Mouse (Mus musculus) Patski (cell line): ENCODE measurements around the gene March5. TPM values are rescaled to one million over a fixed set of nuclear protein-coding genes. Genes with fewer than 3 reads are reported as not detected.
A peak's percentile ranks its signal among the peaks of the same experiment; 100 is the strongest.

Source experiments
- ATAC-seq: fragments of 100-300 bp; one replicate; pipeline ENCODE4 v1.8.0; 2021
- CTCF ChIA-PET: fragments of 350-600 bp; sonication (Branson Sonifier 250); formaldehyde crosslinking; loops from one replicate; lab custom pipeline; 2022; ENCODE audit warnings: inconsistent platforms; lab: Charles Lee
- POLR2A ChIA-PET: fragments of 350-600 bp; sonication (Branson Sonifier 250); formaldehyde crosslinking; loops from one replicate; lab custom pipeline; 2022; ENCODE audit warnings: antibody characterized with exemption, inconsistent platforms; lab: Charles Lee
- DNase-seq: peaks from one replicate; pipeline ENCODE4 v3.0.0-alpha.2; 2011; ENCODE audit warnings: low read depth, low spot score
- H3K27me3 ChIP-seq: fragments of 371-371 bp; one replicate; pipeline ENCODE4 v1.5.1; 2021
- CTCF ChIP-seq: fragments of 100-300 bp; IDR thresholded peaks from one replicate; pipeline ENCODE4 v1.5.1; 2021
- in situ Hi-C: fragments of 300-500 bp; cut with MboI; formaldehyde crosslinking; loops from 3 replicates; pipeline ENCODE4 v1.11.1; 2018; ENCODE audit warnings: low pct_unique_long_range_greater_than_20kb, mixed read lengths
- polyA plus RNA-seq: library from polyadenylated mRNA; unstranded; gene quantifications from one replicate; pipeline ENCODE4 v1.2.3, GENCODE M21; 2021

The March5 gene
- 121 TPM for polyA plus RNA-seq

GRCm38 (mm10) chr19:37207303-37208175, at the start of gene March5:
Gene March5, plus strand, starts transcription at chr19:37207543.
- ChIA-PET POLR2A (interaction anchor here (0.8 to 2.0 kb wide), 3 partner anchors 14 to 32 kb away, joined by 3 to 7 read pairs (median 4); no protein-coding TSS in a partner anchor), CTCF (interaction anchor here (0.6 to 1.2 kb wide), 2 partner anchors 153 to 181 kb away, joined by 3 read pairs; no protein-coding TSS in a partner anchor)
- H3K27me3 ChIP-seq, result no peaks in the 10 kb centered on the region
- TF ChIP-seq CTCF, result peak; percentile 45
- ATAC-seq, result peak; percentile 89
- in situ Hi-C loops, result no loop called here
- DNase-seq, result peak; percentile 39

GRCm38 (mm10) chr19:37172096-37172495, 35.2 kb upstream of the March5 start:
- ATAC-seq (no peak), DNase-seq (no peak)
- ChIA-PET CTCF (interaction anchor here (1.0 to 1.6 kb wide), 2 partner anchors 115 to 120 kb away, joined by 4 read pairs; no protein-coding TSS in a partner anchor), POLR2A (no interaction called here)
- no peaks in the 10 kb centered on the region for H3K27me3 ChIP-seq
- TF ChIP-seq CTCF, result no peak
- in situ Hi-C loops, result no loop called here

- in situ Hi-C loops, result no loop called here
Observed at GRCm38 (mm10) chr19:37172566-37173130, 34.7 kb upstream of the March5 start.

GRCm38 (mm10) chr19:37173331-37174115, 33.8 kb upstream of the March5 start:
- DNase-seq (no peak), ATAC-seq (no peak)
- in situ Hi-C loops, result no loop called here
- TF ChIP-seq CTCF, result no peak
- no peaks in the 10 kb centered on the region for H3K27me3 ChIP-seq
- CTCF ChIA-PET, result interaction anchor here (1.0 to 1.6 kb wide), 3 partner anchors 95 to 122 kb away, joined by 3 to 4 read pairs (median 4); no protein-coding TSS in a partner anchor
- POLR2A ChIA-PET, result interaction anchor here (1.5 kb wide), 1 partner anchor 32 kb away, joined by 4 read pairs; no protein-coding TSS in a partner anchor

More at GRCm38 (mm10) chr19:37172566-37173130, 34.7 kb upstream of the March5 start:
- ChIA-PET POLR2A (no interaction called here), CTCF (interaction anchor here (1.0 to 1.6 kb wide), 3 partner anchors 94 to 121 kb away, joined by 3 to 4 read pairs (median 4); no protein-coding TSS in a partner anchor)
- DNase-seq (no peak), ATAC-seq (no peak)
- TF ChIP-seq CTCF, result no peak
- H3K27me3 ChIP-seq, result no peaks in the 10 kb centered on the region

- ATAC-seq (peak; percentile 17), DNase-seq (no peak)
- in situ Hi-C loops, result no loop called here
- CTCF ChIA-PET, result no interaction called here
- POLR2A ChIA-PET, result interaction anchor here (0.6 to 1.7 kb wide), 3 partner anchors 31 to 253 kb away, joined by 4 to 12 read pairs (median 5); no protein-coding TSS in a partner anchor
- TF ChIP-seq CTCF, result no peak
- H3K27me3 ChIP-seq, result no peaks in the 10 kb centered on the region
Observed at GRCm38 (mm10) chr19:37174116-37174715, 33.1 kb upstream of the March5 start.

GRCm38 (mm10) chr19:37174716-37175435, 32.5 kb upstream of the March5 start:
- DNase-seq (no peak), ATAC-seq (peak; percentile 67)
- ChIA-PET CTCF (no interaction called here), POLR2A (interaction anchor here (0.6 to 1.7 kb wide), 3 partner anchors 30 to 252 kb away, joined by 4 to 12 read pairs (median 5); no protein-coding TSS in a partner anchor)
- no peak for TF ChIP-seq CTCF
- in situ Hi-C loops, result no loop called here
- no peaks in the 10 kb centered on the region for H3K27me3 ChIP-seq

- ChIA-PET CTCF (no interaction called here), POLR2A (interaction anchor here (0.6 to 1.7 kb wide), 3 partner anchors 30 to 34 kb away, joined by 4 to 5 read pairs (median 4); partner anchors contain the start of gene March5)
- in situ Hi-C loops, result no loop called here
- TF ChIP-seq CTCF, result no peak
- no peaks in the 10 kb centered on the region for H3K27me3 ChIP-seq
- DNase-seq, result no peak
- ATAC-seq, result no peak
Observed at GRCm38 (mm10) chr19:37175436-37175805, 31.9 kb upstream of the March5 start.

GRCm38 (mm10) chr19:37175919-37176318, 31.4 kb upstream of the March5 start:
- DNase-seq (no peak), ATAC-seq (no peak)
- POLR2A ChIA-PET, result interaction anchor here (0.6 to 1.7 kb wide), 3 partner anchors 31 to 115 kb away, joined by 4 to 10 read pairs (median 5); partner anchors contain the start of gene March5
- CTCF ChIA-PET, result interaction anchor here (1.1 kb wide), 1 partner anchor 11 kb away, joined by 3 read pairs; no protein-coding TSS in a partner anchor
- no peaks in the 10 kb centered on the region for H3K27me3 ChIP-seq
- in situ Hi-C loops, result no loop called here
- TF ChIP-seq CTCF, result no peak
